Mouse (Mus musculus) heart, embryonic 16.5 days (tissue): ENCODE measurements at regions not wholly inside any gene's neighbourhood (a gene's known extent, or its start where the extent isn't known, plus 50 kb on each side); places are given as distances from the start of the nearest gene placed in this dataset.

ENCODE experiments used
- ATAC-seq: fragments of 200-750 bp; cut with Nextera tagmentation; replicated peaks from 2 replicates; pipeline ENCODE4 v1.8.0; 2017; ENCODE audit warnings: moderate number of reproducible peaks; ENCODE audit not compliant: insufficient read depth, low FRiP score; ENCODE audit errors: extremely low read depth
- H3K27ac ChIP-seq: fragments of 300-500 bp; sonication (generic); 2 replicates; pipeline ENCODE4 v1.5.1; 2014; ENCODE audit warnings: mild to moderate bottlenecking, low read length, control low read depth, moderate library complexity
- H3K27me3 ChIP-seq: fragments of 300-500 bp; sonication (generic); 2 replicates; pipeline ENCODE4 v1.6.1; 2014; ENCODE audit warnings: low read length, mixed read lengths; ENCODE audit not compliant: control insufficient read depth, insufficient read depth
- H3K36me3 ChIP-seq: fragments of 300-500 bp; sonication (generic); 2 replicates; pipeline ENCODE4 v1.6.1; 2014; ENCODE audit not compliant: control insufficient read depth, insufficient read depth
- H3K4me1 ChIP-seq: fragments of 300-500 bp; sonication (generic); 2 replicates; pipeline ENCODE4 v1.6.1; 2014; ENCODE audit warnings: low read length, mixed read lengths; ENCODE audit not compliant: control insufficient read depth, insufficient read depth
- H3K4me2 ChIP-seq: fragments of 300-500 bp; sonication (generic); 2 replicates; pipeline ENCODE4 v1.6.1; 2014; ENCODE audit warnings: low read depth, mild to moderate bottlenecking, control low read depth, low read length
- H3K4me3 ChIP-seq: fragments of 300-500 bp; sonication (generic); 2 replicates; pipeline ENCODE4 v1.5.1; 2014; ENCODE audit warnings: mild to moderate bottlenecking, control low read depth, low read length
- H3K9ac ChIP-seq: fragments of 300-500 bp; sonication (generic); 2 replicates; pipeline ENCODE4 v1.6.1; 2014; ENCODE audit warnings: low read length, control low read depth
- H3K9me3 ChIP-seq: fragments of 300-500 bp; sonication (generic); replicated peaks from 2 replicates; pipeline ENCODE4 v1.6.1; 2016; ENCODE audit warnings: low read length; ENCODE audit not compliant: control insufficient read depth
- WGBS: fragments of 180-500 bp; shearing (Covaris S2); extraction: QIAGEN DNeasy Blood & Tissue Kit; methylation state at CpG from one replicate; pipeline ENCODE4 v1.1.7; 2014; 5-methylcytosine and 5-hydroxymethylcytosine counted together

DNA sequence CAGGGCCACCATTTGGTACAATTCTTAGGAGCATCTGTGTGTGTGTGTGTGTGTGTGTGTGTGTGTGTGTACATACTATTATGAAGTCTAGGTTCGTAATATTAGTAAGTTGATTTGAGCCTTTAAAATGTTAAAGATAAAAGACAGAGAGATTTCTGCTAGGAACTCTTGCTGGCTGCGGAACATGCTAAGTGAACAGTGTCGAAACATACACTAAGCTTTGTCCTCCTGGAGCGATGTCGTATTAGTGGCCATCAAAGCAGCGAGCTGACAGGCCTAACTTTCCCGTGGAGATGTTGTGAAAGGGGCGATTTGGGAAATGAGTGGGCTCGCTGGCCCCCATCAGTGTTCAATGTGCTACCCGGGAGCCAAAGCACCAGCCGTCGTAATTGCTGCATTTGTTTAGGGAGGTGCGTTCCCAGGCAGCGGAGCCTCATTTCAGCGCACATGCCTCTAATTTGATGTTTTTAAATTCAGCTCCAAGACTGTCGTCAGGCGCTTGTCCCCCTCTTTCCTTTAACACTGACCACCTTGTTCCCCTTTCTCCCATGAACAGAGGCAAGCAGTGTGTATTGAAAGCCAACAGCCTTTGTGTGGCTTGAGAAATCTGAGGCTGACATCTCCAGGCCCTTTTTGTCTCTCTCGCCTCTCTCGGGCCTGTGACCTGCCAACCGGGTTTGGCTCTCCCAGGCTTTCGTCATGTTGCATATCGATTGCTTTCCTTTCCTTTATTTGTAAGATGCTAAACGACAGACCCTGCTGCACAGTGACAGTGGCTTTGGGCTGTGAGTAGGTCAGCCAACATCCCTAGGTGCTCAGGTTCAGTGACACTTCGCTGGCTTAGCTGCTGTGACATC is 426.3 kb downstream of the Sorl1 start:
- Histone ChIP-seq H3K4me1 (peaks cover 2% of the 10 kb centered on the region), H3K4me2 (no peak overlapping the region), H3K27me3 (no peaks in the 10 kb centered on the region), H3K4me3 (no peak overlapping the region), H3K9me3 (no peaks in the 10 kb centered on the region), H3K36me3 (no peaks in the 10 kb centered on the region), H3K9ac (no peak overlapping the region), H3K27ac (no peak overlapping the region)
- no peak for ATAC-seq
- WGBS: 72% methylated on average over 24 of the region's 24 CpGs

- ATAC-seq: no peak
- H3K4me2 ChIP-seq: no peak overlapping the region
- no peak overlapping the region for H3K27ac ChIP-seq
Measured at GRCm38 (mm10) chr9:41697160-41697559, 426.9 kb downstream of the Sorl1 start.

GRCm38 (mm10) chr9:41682911-41683310 is 441.2 kb downstream of the Sorl1 start:
- ATAC-seq: no peak
- Histone ChIP-seq H3K9me3 (no peaks in the 10 kb centered on the region), H3K27ac (no peak overlapping the region), H3K9ac (no peak overlapping the region), H3K27me3 (no peaks in the 10 kb centered on the region), H3K36me3 (no peaks in the 10 kb centered on the region), H3K4me1 (no peaks in the 10 kb centered on the region), H3K4me3 (no peak overlapping the region), H3K4me2 (no peak overlapping the region)
- WGBS: 73% methylated on average over 1 of the region's 1 CpGs

More at GRCm38 (mm10) chr9:41697160-41697559, 426.9 kb downstream of the Sorl1 start:
- no peak overlapping the region for H3K9ac ChIP-seq
- H3K36me3 ChIP-seq: no peaks in the 10 kb centered on the region
- peaks cover 2% of the 10 kb centered on the region for H3K4me1 ChIP-seq
- H3K4me3 ChIP-seq: no peak overlapping the region
- no peaks in the 10 kb centered on the region for H3K9me3 ChIP-seq
- no peaks in the 10 kb centered on the region for H3K27me3 ChIP-seq

DNA sequence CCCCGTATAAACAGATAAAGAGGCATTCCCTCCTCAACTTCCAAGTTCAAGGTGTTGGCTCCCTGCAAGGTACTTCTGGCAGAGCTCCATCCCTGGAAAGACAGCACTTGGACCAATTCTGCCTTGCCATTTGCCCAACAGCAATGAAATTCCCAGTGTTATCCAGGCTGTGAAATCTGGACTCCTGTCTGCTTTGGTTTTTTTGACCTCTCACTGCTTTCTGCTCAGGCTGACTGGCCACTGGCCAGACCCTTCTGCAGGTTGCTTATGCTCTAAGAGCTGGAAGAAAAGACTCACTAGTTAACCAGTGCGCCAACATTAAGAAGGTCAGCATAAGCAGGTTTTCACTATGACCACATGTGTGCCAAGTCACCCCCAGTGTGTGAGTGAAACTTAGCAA is 448.4 kb downstream of the Sorl1 start:
- Histone ChIP-seq H3K9ac (no peak overlapping the region), H3K4me1 (no peaks in the 10 kb centered on the region), H3K27me3 (no peaks in the 10 kb centered on the region), H3K27ac (no peak overlapping the region), H3K9me3 (no peaks in the 10 kb centered on the region), H3K36me3 (no peaks in the 10 kb centered on the region), H3K4me2 (no peak overlapping the region), H3K4me3 (no peak overlapping the region)
- 68% methylated on average over 2 of the region's 2 CpGs for WGBS
- no peak for ATAC-seq

GRCm38 (mm10) chr9:41672958-41673357 is 451.1 kb downstream of the Sorl1 start:
- Histone ChIP-seq H3K9me3 (no peaks in the 10 kb centered on the region), H3K27me3 (no peaks in the 10 kb centered on the region), H3K27ac (no peak overlapping the region), H3K4me2 (no peak overlapping the region), H3K4me3 (no peak overlapping the region), H3K4me1 (no peaks in the 10 kb centered on the region), H3K9ac (no peak overlapping the region), H3K36me3 (no peaks in the 10 kb centered on the region)
- ATAC-seq: no peak
- 66% methylated on average over 2 of the region's 2 CpGs for WGBS

GRCm38 (mm10) chr9:41668741-41669140 is 455.4 kb downstream of the Sorl1 start:
- Histone ChIP-seq H3K9me3 (no peaks in the 10 kb centered on the region), H3K4me3 (no peak overlapping the region), H3K4me2 (no peak overlapping the region), H3K9ac (no peak overlapping the region), H3K27me3 (no peaks in the 10 kb centered on the region), H3K36me3 (no peaks in the 10 kb centered on the region), H3K27ac (no peak overlapping the region), H3K4me1 (no peaks in the 10 kb centered on the region; the same call in 1 of the 2 replicates)
- WGBS: 81% methylated on average over 1 of the region's 1 CpGs
- no peak for ATAC-seq

GRCm38 (mm10) chr9:41665000-41665685 is 459.0 kb downstream of the Sorl1 start:
- Histone ChIP-seq H3K9ac (no peak overlapping the region), H3K4me2 (no peak overlapping the region), H3K27me3 (no peaks in the 10 kb centered on the region), H3K4me3 (no peak overlapping the region), H3K4me1 (no peaks in the 10 kb centered on the region; the same call in 1 of the 2 replicates), H3K27ac (no peak overlapping the region), H3K9me3 (no peaks in the 10 kb centered on the region), H3K36me3 (no peaks in the 10 kb centered on the region)
- no peak for ATAC-seq
- 71% methylated on average over 10 of the region's 10 CpGs for WGBS

GRCm38 (mm10) chr9:41660576-41660975 is 463.5 kb downstream of the Sorl1 start:
- Histone ChIP-seq H3K9me3 (no peaks in the 10 kb centered on the region), H3K36me3 (no peaks in the 10 kb centered on the region), H3K4me2 (no peak overlapping the region), H3K4me1 (no peaks in the 10 kb centered on the region; the same call in 1 of the 2 replicates), H3K9ac (no peak overlapping the region), H3K27ac (no peak overlapping the region), H3K4me3 (no peak overlapping the region), H3K27me3 (no peaks in the 10 kb centered on the region)
- WGBS: 87% methylated on average over 5 of the region's 5 CpGs
- no peak for ATAC-seq

DNA sequence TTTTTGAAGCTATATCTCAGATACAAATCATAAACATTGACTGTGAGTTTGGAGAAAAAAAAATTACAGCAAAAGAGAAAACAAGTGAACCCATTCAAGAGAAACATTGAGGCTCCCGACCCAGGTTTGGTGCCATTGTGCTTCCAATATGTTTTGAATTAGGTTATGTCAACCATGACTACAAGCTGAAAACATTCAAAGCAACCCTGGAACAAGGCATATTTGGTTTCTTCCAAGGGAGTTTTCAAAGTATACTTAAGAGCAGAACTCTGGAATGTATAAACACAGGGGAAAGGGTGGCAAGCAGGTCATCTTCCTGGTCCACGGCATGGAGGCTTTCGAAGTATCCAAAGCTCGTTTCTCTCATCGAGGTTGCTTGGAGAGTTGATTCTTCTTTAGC is 464.1 kb downstream of the Sorl1 start:
- H3K4me3 ChIP-seq: no peak overlapping the region
- whole genome bisulfite sequencing: 67% methylated on average over 5 of the region's 5 CpGs
- no peaks in the 10 kb centered on the region for H3K27me3 ChIP-seq
- no peak for ATAC-seq
- no peaks in the 10 kb centered on the region for H3K9me3 ChIP-seq
- no peak overlapping the region for H3K27ac ChIP-seq
- no peaks in the 10 kb centered on the region for H3K36me3 ChIP-seq
- no peak overlapping the region for H3K4me2 ChIP-seq
- no peak overlapping the region for H3K9ac ChIP-seq
- 0 out of 2 replicates have a peak, but pooled peaks cover 2% of the 10 kb centered on the region for H3K4me1 ChIP-seq
